Mouse (Mus musculus) brain, embryonic 18.5 days (tissue): ENCODE measurements around the gene Ralgps1.

Experiments used
- DNase-seq: peaks from one replicate; pipeline ENCODE4 v3.0.0-alpha.2; 2012; ENCODE audit warnings: low read depth, low spot score

The Ralgps1 gene

GRCm38 (mm10) chr2:33370777-33371647, at the start of gene Ralgps1:
TSS of gene Ralgps1 (minus strand) at chr2:33371486.
- peak; percentile 92 for DNase-seq

DNA sequence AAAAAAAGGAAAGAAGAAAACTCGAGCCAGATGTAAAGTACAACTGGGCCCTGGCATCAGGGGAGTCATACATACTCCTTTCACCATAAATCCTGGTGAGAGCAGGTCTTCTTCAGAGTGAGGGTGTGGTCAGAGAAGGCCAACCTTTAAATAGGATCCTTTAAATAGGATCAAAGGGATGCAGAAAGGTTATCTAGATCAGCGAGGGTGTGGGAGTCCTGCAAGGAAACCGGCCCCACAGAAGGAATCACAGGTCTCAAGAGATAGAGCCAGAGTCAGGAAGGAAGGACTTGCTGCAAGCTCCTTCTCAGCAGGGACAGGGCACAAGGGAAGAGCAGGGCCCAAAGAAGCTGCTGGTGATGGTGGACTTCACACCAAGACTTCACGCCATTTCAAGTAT, 46.2 kb upstream of the Ralgps1 start:
- DNase-seq, result no peak

DNA sequence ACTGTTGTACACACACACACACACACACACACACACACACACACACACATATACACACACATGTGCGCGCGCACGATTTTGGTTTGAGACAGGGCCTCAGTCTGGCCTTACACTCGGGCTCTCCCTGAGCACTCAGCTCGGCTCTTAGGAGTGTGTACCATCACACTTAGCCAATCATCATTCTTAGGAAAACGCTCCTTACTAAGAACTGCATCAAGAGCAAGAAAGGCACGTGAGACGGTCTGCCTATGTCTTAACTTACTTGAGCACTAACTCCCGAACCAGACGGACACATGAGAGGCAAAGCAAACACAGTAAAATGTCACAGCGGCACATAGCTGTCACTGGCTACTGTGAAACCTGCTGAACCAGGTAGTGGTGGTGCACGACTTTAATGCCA, 42.7 kb upstream of the Ralgps1 start:
- DNase-seq, result no peak

GRCm38 (mm10) chr2:33412111-33412510, 40.8 kb upstream of the Ralgps1 start:
- DNase-seq, result no peak

DNA sequence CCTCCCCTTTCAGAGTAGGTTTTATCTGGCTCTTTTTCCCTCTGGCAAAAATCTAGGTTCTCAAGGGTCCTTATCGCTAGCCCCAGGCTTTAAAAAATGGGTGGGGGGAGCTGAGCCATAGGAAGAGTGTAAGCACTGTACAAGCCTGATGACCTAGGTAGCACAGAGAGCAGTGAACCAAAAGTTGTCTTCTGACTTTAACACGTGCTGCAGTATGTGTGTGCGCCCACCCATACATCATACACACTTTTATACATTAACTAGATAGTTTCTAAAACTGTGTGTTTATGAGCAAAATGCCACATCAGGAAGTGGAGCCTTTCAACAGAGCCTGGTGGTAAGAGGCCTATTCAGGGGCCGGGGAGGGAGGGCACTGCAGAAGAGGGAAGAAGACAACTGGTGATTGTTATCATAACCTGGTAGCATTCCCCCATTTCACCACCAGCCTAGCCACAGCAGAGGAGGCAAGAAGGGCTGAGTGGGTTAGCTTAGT, 32.3 kb upstream of the Ralgps1 start:
- DNase-seq, result no peak

DNA sequence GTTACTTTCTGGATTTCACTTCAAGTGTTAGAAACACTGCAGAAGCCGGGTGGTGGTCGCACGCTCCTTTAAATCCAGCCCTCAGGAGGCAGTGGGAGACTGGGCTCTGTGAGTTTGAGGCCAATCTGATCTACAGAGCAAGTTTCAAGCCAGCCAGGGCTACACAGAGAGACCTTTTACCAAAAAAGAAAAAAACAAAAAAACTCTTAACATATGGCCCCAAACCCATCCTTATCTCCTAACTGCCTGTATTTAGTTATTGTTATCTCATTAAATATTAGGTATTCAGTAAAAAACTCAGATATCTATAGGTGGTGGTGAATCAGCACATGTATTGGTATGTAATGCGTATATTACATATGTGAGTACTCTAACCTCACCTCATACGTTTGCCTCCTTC, 31.4 kb upstream of the Ralgps1 start:
- no peak for DNase-seq

GRCm38 (mm10) chr2:33402236-33402635, 30.9 kb upstream of the Ralgps1 start:
- DNase-seq, result peak; percentile 24

GRCm38 (mm10) chr2:33401217-33401616, 29.9 kb upstream of the Ralgps1 start:
- no peak for DNase-seq

DNA sequence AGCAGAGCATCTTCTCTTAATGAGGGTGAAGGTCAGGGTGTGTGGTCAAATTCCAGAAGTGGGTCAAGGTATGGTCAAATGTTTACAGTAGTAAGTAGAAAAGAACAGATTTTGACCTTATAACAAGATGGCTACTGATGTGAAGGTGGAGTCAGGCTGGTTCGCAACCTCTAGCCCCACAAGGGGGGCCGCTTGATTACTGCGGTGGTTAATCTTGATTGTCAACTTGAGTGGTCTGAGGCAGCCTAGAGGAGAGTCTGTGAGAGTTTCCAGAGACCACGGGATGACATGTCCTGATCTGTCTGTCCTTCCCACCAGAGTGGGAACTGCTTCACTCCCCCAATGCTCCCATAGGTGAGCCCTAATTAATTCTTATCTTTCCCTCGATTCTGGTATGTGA, 29.3 kb upstream of the Ralgps1 start:
- DNase-seq, result no peak

DNA sequence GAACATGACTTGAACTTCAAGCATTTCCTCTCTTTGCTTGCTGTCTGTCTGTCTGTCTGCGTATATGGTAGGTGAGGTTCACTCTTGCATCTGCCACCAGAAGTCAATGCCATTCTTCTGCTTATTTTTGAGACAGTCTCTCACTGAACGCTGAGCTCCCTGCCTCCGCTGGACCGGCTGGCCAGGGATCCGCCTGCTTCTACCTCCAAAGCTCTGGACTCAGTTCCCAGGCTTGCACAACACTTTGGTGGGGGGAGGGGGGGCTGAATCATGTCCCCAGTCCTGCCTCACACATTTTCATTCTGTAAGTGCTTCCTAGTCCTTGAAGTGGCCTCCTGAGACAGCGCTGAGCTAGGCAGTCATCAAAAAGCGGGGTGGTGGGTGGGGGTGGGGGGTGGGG, 27.8 kb upstream of the Ralgps1 start:
- no peak for DNase-seq

DNA sequence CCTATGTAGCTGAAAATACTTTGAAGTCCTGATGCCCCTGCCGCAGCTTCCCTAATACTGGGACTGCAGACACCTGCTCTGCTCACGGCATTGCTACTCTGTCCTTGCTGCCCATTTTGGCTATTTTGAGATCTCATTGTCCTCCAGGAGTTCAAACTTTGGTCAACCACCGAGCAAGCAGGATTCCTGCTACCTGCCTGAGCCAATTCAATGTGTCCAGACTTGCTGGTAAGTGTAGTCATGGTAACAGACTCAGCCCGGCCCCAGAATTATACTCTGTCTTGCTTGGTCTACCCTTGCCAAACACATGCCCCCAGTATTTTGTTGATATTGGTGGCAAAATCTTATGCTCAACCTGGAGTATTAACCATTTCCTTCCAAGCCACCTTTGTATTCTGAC, 25.8 kb upstream of the Ralgps1 start:
- DNase-seq, result no peak

DNA sequence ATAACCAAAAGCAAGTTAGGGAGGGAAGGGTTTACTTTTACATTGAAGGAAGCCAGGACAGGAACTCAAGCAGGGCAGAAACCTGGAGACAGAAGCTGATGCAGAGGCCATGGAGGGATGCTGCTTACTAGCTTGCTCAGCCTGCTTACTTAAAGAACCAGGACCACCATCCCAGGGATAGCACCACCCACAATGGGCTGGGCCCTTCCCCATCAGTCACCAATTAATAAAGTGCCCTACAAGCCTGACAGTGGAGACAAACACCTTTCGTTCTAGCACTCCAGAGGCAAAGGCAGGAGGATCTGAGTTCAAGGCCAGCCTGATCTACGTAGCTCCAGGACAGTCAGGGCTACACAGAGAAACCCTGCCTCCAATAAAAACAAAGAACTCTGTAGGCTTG, 23.8 kb upstream of the Ralgps1 start:
- DNase-seq, result no peak

DNA sequence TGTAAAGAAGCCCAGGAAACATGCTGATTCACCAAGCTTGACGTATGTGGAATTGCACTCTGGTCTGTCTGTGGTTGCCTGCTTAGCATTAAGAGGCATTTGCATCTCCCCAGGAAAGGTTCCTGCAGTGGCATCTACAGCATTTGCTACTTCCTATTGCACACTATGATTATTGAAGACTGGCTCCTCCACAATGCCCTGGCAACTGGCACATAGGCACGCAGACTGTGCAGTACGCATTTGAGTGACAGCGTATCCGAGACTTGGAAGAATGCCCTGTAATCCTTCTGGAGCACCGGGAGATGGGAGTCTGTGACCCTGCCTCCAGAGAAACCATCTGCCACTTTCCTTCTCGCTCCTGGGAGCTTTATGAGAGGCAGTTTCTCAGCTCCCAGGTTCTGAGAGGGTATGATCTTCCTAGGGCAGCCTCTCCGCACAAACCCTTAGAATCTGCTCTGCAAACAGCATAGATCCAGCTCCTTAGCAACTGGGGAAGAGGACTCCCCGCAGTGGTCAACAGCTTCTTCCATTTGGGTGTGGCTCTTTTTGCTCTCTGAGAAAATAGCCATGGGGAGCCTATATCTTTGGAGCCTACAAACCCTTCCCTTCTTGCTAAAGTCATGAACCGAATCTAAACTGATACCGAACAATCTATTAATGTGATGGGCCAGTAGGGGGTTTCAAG, 22.8 kb upstream of the Ralgps1 start:
- DNase-seq, result no peak

DNA sequence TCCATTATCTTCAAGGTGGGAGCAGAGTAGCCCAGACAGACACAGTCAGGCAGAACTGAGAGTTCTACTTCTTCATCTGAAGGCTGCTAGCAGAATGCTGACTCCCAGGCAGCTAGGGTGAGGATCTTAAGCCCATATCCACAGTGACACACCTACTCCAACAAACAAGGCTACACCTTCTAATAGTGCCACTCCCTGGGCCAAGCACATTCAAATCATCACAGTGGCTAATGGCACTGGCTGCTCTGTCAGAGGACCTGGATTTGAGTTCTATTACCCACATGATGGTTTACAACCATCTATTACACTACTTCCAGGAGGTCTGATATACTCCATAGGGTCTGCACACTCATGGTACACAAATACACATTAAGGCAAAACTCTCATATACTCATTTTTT, 21.7 kb upstream of the Ralgps1 start:
- no peak for DNase-seq

- no peak for DNase-seq
These were observed 542 bp upstream of the Ralgps1 start for GRCm38 (mm10) chr2:33371648-33372408.

- DNase-seq, result no peak
These were observed 960 bp downstream of the Ralgps1 start for GRCm38 (mm10) chr2:33370276-33370776.

- DNase-seq, result no peak
These were observed 1.8 kb downstream of the Ralgps1 start for GRCm38 (mm10) chr2:33369453-33369852.

DNA sequence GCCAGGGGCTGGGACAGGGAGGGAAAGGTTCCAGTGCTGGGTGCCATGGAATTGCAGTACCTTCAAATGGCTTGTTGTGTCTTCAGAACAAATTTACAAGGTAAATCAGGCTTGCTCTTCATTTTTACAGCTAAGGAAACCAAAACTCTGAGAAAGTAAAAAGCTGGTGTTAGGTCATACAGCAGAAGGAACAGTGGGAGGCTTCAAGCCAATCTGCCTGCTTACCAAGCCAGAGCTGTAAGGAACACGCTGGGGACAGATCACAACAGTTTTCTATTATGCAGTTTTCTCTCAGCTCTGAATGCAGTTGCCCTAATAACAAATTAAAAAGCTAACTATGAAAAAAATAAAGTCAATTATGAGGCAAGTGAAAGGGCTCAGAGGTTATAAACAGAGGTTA, 2.8 kb downstream of the Ralgps1 start:
- no peak for DNase-seq

DNA sequence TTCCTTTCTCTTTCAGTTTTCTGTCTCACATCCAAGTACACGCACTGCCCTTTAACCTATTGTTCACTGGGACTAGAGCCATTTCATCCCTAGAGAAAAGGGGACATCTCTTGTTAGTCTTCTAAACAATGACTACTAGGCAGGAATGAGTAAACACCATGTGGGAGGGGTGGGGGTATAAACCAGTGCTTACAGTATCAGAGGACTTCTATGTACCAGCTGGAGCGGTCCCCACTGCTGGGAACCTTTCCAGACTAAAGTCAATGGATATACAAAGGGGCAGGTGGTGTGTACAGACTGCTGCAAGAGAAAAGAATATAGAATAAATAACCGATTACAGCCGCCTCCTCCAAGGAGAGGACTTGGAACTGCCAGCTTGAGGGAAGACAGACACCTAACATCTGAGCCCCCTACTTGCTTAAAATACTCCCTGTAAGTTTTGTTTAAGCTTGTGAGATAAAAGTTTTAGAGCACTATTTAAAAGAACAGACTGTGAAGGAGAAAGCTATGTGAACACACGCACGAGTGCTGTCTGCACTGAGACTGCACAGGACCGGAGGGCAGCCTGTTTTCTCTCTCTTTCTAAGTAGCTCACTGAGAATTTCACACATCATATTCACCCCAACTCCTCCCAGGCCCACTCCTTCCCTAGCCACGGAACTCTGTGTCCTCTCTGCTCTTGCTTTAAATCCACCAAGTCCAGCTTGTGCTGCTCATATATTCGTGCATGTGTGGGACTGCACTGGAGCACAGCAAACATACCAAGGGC, 5.4 kb downstream of the Ralgps1 start:
- DNase-seq, result no peak

DNA sequence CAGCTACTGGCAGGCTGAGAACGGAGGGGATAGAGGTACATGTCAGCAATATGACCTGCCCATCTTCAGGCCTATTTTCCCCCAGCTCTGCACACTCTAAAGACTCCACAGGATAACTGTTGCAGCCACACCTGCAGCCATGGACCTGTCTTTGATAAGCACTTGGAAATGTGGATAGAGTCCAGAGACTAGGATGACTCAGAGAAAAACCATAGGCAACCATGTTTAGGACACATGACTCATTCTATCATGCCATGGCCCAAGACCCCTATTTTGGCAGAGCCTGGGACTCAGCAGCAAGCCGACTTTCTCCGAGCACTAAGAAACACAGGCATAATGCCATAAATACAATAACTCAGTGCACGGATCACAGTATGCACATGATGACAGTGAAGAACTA, 6.6 kb downstream of the Ralgps1 start:
- DNase-seq, result no peak

DNA sequence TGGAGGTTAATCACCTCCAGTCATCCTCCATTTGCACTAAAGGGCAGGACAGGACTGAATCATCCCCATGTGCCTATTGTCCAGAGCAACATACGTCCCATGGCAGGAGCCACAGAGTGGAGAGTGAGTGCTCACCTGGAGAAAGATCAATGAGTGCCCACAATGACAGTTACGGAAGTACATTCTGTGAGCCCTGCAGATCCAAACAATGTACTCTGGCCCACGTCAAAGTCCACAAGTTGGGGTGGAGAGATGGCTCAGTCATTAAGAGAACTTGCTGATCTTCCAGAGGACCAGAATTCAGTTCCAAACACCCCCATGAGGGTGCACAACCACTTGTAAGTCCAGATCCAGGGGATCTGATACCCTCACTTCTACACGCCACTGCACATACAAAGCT, 7.4 kb downstream of the Ralgps1 start:
- DNase-seq, result no peak
